Comparison of ENCODE assay signal across 8 mouse cellular contexts in genomic region chr1:135199014-135199819, GRCm38 (mm10). TPM values are rescaled to one million over a fixed set of nuclear protein-coding genes. Genes with fewer than 3 reads are reported as not detected.
A peak's percentile ranks its signal among the peaks of the same experiment; 100 is the strongest.
DNase-seq lines count a peak whose midpoint lies in the region; ATAC-seq and TF ChIP-seq lines count a peak whose summit lies in the region.
"Had no signal": no experiment of that assay in that cellular context is flagged by ENCODE, and none has a peak within 500 bp of the region (broad histone marks: within the 10 kb centered on the region; RNA-seq: fewer than 3 reads in every experiment).

No protein-coding gene starts in this region.

- peak overlapping the region; percentile 29 for H3K4me2 ChIP-seq in hindbrain, embryonic 11.5 days (replicated peaks; ENCODE audit: low read depth, low read length)
- peak overlapping the region; percentile 60 for H3K4me2 ChIP-seq in limb, embryonic 13.5 days (replicated peaks)
- peak overlapping the region; percentile 9; the same call in 1 of the 2 replicates for H3K4me2 ChIP-seq in midbrain, postnatal 0 days (ENCODE audit: low read depth, low read length, poor library complexity, severe bottlenecking)

- peak; percentile 26 for DNase-seq in MN1 (ENCODE audit: low spot score)
- DNase-seq in hindbrain, embryonic 11.5 days (ENCODE audit: low spot score), result peak; percentile 63
- no peak for DNase-seq in midbrain, postnatal 0 days (ENCODE audit: low spot score)
- no peak for DNase-seq in layer of hippocampus, adult 9-10 months (ENCODE audit: low spot score)
- no peak for DNase-seq in frontal cortex, adult 2 months (ENCODE audit: extremely low spot score in 1 of 2, low spot score in 1 of 2)

- no peaks in the 10 kb centered on the region for H3K36me3 ChIP-seq in hindbrain, embryonic 11.5 days (ENCODE audit: control insufficient read depth, insufficient read depth, low read length)
- no peaks in the 10 kb centered on the region for H3K36me3 ChIP-seq in limb, embryonic 13.5 days
- no peaks in the 10 kb centered on the region for H3K36me3 ChIP-seq in midbrain, postnatal 0 days (ENCODE audit: insufficient read depth, low read length)

- H3K9ac ChIP-seq in hindbrain, embryonic 11.5 days (ENCODE audit: low read depth, low read length), result peak overlapping the region; percentile 49
- H3K9ac ChIP-seq in limb, embryonic 13.5 days, result peak overlapping the region; percentile 54
- no peak overlapping the region for H3K9ac ChIP-seq in midbrain, postnatal 0 days (replicated peaks; ENCODE audit: low read length, poor library complexity, severe bottlenecking)

- ATAC-seq in hindbrain, embryonic 11.5 days (ENCODE audit: low FRiP score), result peak; percentile 71
- peak; percentile 30; the same call in 1 of the 2 replicates for ATAC-seq in limb, embryonic 13.5 days (ENCODE audit: low FRiP score, low read depth)
- ATAC-seq in midbrain, postnatal 0 days (ENCODE audit: low FRiP score), result no peak

- TF ChIP-seq POLR2A in cortical plate, adult 2 months (IDR thresholded peaks at IDR 0.05; ENCODE audit: extremely low read depth, insufficient read depth, low read length), result no peak

- no peak overlapping the region for H3K4me3 ChIP-seq in cortical plate, adult 2 months (ENCODE audit: insufficient read depth, low read length)
- H3K4me3 ChIP-seq in hindbrain, embryonic 11.5 days (ENCODE audit: low read depth, low read length), result no peak overlapping the region
- peak overlapping the region; percentile 26 for H3K4me3 ChIP-seq in limb, embryonic 13.5 days
- no peak overlapping the region for H3K4me3 ChIP-seq in midbrain, postnatal 0 days (ENCODE audit: low read depth, low read length)

- peak overlapping the region; percentile 57; the same call in 1 of the 2 replicates for H3K27ac ChIP-seq in cortical plate, adult 2 months (ENCODE audit: insufficient read depth, low read length)
- peak overlapping the region; percentile 11; the same call in 1 of the 2 replicates for H3K27ac ChIP-seq in hindbrain, embryonic 11.5 days (ENCODE audit: low read depth, low read length)
- peak overlapping the region; percentile 52; the same call in 1 of the 2 replicates for H3K27ac ChIP-seq in limb, embryonic 13.5 days
- H3K27ac ChIP-seq in midbrain, postnatal 0 days (ENCODE audit: low read depth, low read length), result no peak overlapping the region

- H3K27me3 ChIP-seq in hindbrain, embryonic 11.5 days (ENCODE audit: control insufficient read depth, insufficient read depth, low read length), result no peaks in the 10 kb centered on the region
- H3K27me3 ChIP-seq in limb, embryonic 13.5 days, result no peaks in the 10 kb centered on the region
- no peaks in the 10 kb centered on the region for H3K27me3 ChIP-seq in midbrain, postnatal 0 days (ENCODE audit: insufficient read depth, low read length)

- 3% methylated on average over 19 of the region's 21 CpGs for WGBS in hindbrain, embryonic 11.5 days
- WGBS in limb, embryonic 13.5 days, result 1% methylated on average over 21 of the region's 21 CpGs
- 4% methylated on average over 21 of the region's 21 CpGs for whole genome bisulfite sequencing in midbrain, postnatal 0 days

- H3K9me3 ChIP-seq in hindbrain, embryonic 11.5 days (ENCODE audit: control insufficient read depth, low read length), result no peaks in the 10 kb centered on the region
- no peaks in the 10 kb centered on the region for H3K9me3 ChIP-seq in limb, embryonic 13.5 days
- no peaks in the 10 kb centered on the region for H3K9me3 ChIP-seq in midbrain, postnatal 0 days (ENCODE audit: low read length)

- no peaks in the 10 kb centered on the region for H3K4me1 ChIP-seq in cortical plate, adult 2 months (ENCODE audit: control insufficient read depth, insufficient read depth, low read length)
- H3K4me1 ChIP-seq in hindbrain, embryonic 11.5 days (replicated peaks; ENCODE audit: control insufficient read depth, insufficient read depth, low read length), result peaks cover 5% of the 10 kb centered on the region; the same call in 1 of the 2 replicates
- peaks cover 28% of the 10 kb centered on the region for H3K4me1 ChIP-seq in limb, embryonic 13.5 days
- no peaks in the 10 kb centered on the region for H3K4me1 ChIP-seq in midbrain, postnatal 0 days (ENCODE audit: insufficient read depth, low read length)

- TF ChIP-seq CTCF in cortical plate, adult 2 months (IDR thresholded peaks at IDR 0.05; ENCODE audit: extremely low read depth, insufficient read depth, low read length), result no peak
- TF ChIP-seq CTCF in midbrain, postnatal 0 days (IDR thresholded peaks at IDR 0.05), result no peak

RNA-seq across cellular contexts. Expression of gene Gpr37l1, which starts 31.7 kb away (rescaled TPM):
- 324 and 331 TPM in 2 replicates for polyA plus RNA-seq in cortical plate, adult 2 months (2012; rRNA removed)
- polyA plus RNA-seq in hindbrain, embryonic 11.5 days (2014; fragmentation: Nextera tagmentation; extraction: Ambion mirVana), result not detected in 2 replicates
- 0.06 TPM in 1 of 2 replicates, not detected in the other for polyA plus RNA-seq in limb, embryonic 13.5 days (2015; fragmentation: Nextera tagmentation; extraction: Ambion mirVana)
- 14.1 and 25.7 TPM in 2 replicates for total RNA-seq in midbrain, postnatal 0 days (2014; rRNA removed)
- polyA plus RNA-seq in midbrain, postnatal 0 days (2015; fragmentation: Nextera tagmentation; extraction: Ambion mirVana), result 8.8 and 12.8 TPM in 2 replicates
- 265 and 291 TPM in 2 replicates for polyA plus RNA-seq in frontal cortex, adult 2 months (2012; rRNA removed)
- total RNA-seq: liver, adult 2 months had no signal
- polyA plus RNA-seq: liver, adult 2 months had no signal

RNA-seq across cellular contexts. Expression of gene Arl8a, which starts 52.6 kb away (rescaled TPM):
- 354 and 358 TPM in 2 replicates for polyA plus RNA-seq in cortical plate, adult 2 months (2012; rRNA removed)
- polyA plus RNA-seq in hindbrain, embryonic 11.5 days (2014; fragmentation: Nextera tagmentation; extraction: Ambion mirVana), result 84.5 and 84.6 TPM in 2 replicates
- polyA plus RNA-seq in limb, embryonic 13.5 days (2015; fragmentation: Nextera tagmentation; extraction: Ambion mirVana), result 61.8 and 67.1 TPM in 2 replicates
- total RNA-seq in midbrain, postnatal 0 days (2014; rRNA removed), result 317 and 384 TPM in 2 replicates
- 399 and 418 TPM in 2 replicates for polyA plus RNA-seq in midbrain, postnatal 0 days (2015; fragmentation: Nextera tagmentation; extraction: Ambion mirVana)
- 337 and 341 TPM in 2 replicates for polyA plus RNA-seq in frontal cortex, adult 2 months (2012; rRNA removed)

RNA-seq across cellular contexts. Expression of gene Elf3, which starts 59.2 kb away (rescaled TPM):
- 0.11 and 0.21 TPM in 2 replicates for polyA plus RNA-seq in cortical plate, adult 2 months (2012; rRNA removed)
- polyA plus RNA-seq in hindbrain, embryonic 11.5 days (2014; fragmentation: Nextera tagmentation; extraction: Ambion mirVana), result 0.73 and 2.0 TPM in 2 replicates
- polyA plus RNA-seq in limb, embryonic 13.5 days (2015; fragmentation: Nextera tagmentation; extraction: Ambion mirVana), result 3.4 and 4.2 TPM in 2 replicates
- 0.14 and 0.77 TPM in 2 replicates for total RNA-seq in midbrain, postnatal 0 days (2014; rRNA removed)
- polyA plus RNA-seq in midbrain, postnatal 0 days (2015; fragmentation: Nextera tagmentation; extraction: Ambion mirVana), result 0.36 and 0.60 TPM in 2 replicates
- 0.10 and 0.21 TPM in 2 replicates for polyA plus RNA-seq in frontal cortex, adult 2 months (2012; rRNA removed)

Comparison
In these comparisons a context has a peak if more than half of its experiments do, and no peak if none do; other contexts are left out.
1. DNase-seq: peak in MN1 (single experiment) and hindbrain, embryonic 11.5 days (single experiment); none in midbrain, postnatal 0 days (single experiment), layer of hippocampus, adult 9-10 months (single experiment) and frontal cortex, adult 2 months (0 of 2).
2. H3K4me2 ChIP-seq: peak in every context shown above with its lines; median percentile 60 in limb, embryonic 13.5 days; 29 in hindbrain, embryonic 11.5 days; 9 in midbrain, postnatal 0 days.
3. RNA of gene Gpr37l1, which starts 31.7 kb away (polyA plus RNA-seq): 324 to 331 TPM in cortical plate, adult 2 months and 265 to 291 TPM in frontal cortex, adult 2 months; 8.8 to 12.8 TPM in midbrain, postnatal 0 days, 0.06 TPM in limb, embryonic 13.5 days and not detected in hindbrain, embryonic 11.5 days; every median in the first group is over 10 times any median in the second.